Mouse (Mus musculus) layer of hippocampus, adult 9-11 months (tissue): ENCODE measurements around the gene Slc29a2.

Experiments
- DNase-seq: peaks from one replicate; pipeline ENCODE4 v3.0.0; 2022

The Slc29a2 gene

DNA sequence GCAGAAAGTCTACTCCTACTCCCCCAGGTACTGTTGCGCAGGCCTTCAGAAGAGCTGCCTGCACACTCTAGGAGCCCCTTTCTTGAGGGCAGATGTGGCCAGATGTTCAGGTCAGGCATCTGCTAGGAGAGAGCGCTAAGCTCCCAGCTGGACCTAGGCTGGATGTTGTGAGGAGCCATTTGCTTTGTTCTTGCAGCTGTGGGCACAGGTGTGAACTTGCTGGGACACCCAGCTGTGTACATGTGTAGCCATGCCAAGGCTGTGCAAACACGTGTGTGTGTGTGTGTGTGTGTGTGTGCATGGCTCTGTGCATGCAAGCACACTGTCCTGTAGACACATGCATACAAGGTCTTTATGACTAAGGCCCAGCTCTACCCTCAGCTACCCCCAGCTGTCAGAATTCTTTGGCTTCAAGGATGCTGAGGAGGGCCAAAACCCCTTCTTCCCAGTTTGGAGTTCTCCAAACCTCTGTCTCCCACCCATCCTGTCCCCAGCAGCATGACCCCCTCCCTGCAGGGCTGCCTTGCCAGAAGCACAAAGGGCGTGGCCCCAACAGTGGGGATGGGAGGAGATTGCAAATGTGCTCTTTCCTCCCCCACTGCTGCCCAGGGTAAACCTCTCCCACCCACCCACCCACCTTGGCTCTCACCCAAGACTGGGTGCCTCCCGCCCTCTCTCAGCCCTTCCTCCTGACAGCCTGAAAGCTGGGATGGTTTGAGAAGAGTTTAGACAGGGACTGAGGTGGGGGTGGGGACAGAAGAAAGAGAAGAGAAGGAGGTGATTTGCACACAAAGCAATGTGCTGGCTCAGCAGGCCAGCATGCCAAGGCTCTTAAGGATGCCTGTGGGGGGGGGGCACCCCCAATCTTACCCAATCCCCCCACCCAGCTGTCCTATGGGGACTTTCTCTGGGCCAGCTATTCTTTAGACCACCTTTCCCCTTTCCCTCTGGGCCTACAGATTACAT, 37.0 kb downstream of the Slc29a2 start:
- DNase-seq, result no peak

DNA sequence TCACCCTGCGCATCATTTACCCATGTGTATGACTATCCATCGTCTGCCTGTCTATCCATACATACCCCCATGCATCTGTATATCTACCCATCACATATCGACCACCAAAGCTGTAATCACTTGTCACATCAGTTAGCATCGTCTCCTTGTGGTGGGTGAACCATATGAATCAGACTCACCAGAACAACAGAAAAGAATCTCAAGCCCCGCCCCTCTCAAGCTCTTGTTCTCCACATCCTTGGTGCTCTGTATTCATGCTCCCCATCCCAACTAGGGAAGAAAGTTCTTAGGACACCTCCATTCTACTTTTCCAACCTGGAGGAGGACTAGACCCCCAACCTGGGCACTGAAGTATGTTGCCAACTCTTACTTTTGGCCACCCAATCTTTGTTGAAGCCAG, 38.4 kb downstream of the Slc29a2 start:
- no peak for DNase-seq

DNA sequence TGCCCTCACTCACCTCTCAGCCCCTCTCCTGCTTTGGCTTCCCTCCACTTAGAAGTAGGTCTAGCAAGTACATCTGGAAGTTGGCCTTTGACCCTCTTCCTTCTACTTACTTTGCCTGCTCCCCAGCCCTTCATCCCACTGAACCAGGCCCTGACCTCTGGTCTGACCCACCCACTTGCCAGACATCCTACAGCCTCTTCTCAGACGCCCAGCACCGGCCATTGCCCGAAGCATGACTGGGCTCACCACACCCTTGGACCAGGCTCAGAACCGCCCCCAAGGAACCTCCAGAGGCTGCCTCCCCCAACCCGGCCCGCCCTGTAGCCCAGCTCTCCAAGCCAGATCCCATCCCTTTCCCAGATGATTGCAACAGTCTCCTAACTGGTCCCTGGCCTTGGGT, 38.8 kb downstream of the Slc29a2 start:
- no peak for DNase-seq

DNA sequence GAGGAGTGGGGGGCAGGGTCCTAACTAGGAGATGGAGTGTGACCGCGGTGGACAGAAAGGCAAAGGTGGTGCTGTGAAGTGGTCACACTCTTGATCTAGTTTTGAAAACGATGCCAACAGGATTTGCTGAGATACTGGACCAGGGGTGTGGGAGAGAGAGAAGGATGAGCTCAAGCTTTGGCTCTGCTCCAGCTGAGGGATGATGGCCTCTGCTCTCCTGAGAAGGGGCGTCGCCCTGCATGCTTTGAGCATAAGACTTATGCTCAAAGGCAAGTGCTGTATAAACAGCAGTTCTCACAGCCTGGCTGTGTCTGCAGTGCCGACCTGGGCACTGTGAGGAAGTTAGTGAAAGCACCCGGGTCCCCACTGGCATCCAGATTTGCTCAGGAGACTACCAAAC, 41.4 kb downstream of the Slc29a2 start:
- no peak for DNase-seq

DNA sequence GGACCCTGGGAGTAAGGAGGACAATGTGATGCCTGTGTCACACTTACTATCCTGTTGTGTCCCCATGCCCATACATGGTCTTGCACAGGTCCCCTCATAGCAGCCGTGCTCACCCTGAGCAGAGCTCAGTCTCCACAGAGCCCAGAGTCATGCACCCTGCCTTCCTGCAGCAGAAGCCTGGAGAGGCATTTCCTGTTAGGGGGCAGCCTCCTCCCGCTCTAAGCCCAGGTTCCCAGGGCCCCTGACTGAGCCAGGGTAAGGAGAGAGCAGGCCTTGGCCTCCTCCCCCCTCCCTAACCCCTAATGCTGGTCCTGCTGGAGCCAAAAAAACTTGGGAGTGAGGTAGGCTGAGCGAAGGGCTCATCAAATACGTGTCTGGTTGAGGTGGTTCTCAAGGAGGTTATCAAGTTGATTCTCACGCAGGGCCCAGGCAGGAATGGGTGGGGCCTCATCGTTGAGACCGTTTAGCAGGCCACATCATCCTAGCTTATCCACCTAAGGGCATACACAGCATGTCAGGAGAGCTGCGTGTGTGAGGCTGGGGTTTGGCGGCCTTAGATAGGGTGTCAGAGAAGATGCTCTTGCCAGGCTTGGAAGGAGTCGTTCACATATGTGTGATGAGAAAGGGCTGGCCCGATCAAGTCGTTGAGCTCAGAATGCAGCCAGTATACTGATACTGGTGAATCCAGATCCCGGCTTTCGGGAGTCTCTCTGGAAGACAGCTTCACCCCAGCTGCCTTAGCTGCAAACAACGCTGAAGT, 43.6 kb downstream of the Slc29a2 start:
- DNase-seq, result no peak

DNA sequence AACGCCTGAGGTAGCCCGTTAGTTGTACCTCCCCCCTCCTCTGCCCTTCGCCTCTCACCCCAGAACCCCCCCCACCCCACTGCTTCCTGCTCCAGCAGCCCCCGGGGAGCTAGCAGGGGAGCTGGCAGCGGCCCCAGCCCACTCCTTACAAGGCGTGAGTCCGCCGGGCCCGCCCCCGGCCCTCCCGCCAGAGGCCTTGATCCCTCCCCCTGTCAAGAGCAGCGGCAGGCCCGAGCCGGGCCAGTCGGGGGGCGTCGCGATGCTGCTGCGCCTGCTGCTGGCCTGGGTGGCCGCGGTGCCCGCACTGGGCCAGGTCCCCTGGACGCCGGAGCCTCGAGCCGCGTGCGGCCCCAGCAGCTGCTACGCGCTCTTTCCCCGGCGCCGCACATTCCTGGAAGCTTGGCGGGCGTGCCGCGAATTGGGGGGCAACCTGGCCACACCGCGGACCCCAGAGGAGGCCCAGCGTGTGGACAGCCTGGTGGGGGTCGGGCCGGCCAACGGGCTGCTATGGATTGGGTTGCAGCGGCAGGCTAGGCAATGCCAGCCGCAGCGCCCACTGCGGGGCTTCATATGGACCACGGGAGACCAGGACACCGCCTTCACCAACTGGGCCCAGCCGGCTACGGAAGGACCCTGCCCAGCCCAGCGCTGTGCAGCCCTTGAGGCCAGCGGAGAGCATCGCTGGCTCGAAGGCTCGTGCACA, 44.4 kb downstream of the Slc29a2 start, which contains the start of gene Cd248:
Gene Cd248, plus strand, starts transcription at position 212 of the 703 bp plus-strand sequence.
- DNase-seq, result no peak

DNA sequence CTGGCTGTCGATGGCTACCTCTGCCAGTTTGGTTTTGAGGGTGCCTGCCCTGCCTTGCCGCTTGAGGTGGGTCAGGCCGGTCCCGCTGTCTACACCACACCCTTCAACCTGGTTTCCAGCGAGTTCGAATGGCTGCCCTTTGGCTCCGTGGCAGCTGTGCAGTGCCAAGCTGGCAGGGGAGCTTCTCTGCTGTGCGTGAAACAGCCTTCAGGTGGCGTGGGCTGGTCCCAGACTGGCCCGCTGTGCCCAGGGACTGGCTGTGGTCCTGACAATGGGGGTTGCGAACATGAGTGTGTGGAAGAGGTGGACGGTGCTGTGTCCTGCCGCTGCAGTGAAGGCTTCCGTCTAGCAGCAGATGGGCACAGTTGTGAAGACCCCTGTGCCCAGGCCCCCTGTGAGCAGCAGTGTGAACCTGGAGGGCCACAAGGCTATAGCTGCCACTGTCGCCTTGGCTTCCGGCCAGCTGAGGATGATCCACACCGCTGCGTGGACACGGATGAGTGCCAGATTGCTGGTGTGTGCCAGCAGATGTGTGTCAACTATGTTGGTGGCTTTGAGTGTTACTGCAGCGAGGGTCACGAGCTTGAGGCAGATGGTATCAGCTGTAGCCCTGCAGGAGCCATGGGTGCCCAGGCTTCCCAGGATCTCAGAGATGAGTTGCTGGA, 45.0 kb downstream of the Slc29a2 start:
- DNase-seq, result no peak

DNA sequence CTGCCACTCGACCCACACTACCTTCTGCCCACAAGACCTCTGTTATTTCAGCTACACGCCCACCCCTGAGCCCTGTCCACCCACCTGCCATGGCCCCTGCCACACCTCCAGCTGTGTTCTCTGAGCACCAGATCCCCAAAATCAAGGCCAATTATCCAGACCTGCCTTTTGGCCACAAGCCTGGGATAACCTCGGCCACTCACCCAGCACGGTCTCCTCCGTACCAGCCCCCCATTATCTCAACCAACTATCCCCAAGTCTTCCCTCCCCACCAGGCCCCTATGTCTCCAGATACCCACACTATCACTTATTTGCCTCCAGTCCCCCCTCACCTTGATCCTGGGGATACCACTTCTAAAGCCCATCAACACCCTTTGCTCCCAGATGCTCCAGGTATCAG, 45.8 kb downstream of the Slc29a2 start:
- DNase-seq, result no peak

DNA sequence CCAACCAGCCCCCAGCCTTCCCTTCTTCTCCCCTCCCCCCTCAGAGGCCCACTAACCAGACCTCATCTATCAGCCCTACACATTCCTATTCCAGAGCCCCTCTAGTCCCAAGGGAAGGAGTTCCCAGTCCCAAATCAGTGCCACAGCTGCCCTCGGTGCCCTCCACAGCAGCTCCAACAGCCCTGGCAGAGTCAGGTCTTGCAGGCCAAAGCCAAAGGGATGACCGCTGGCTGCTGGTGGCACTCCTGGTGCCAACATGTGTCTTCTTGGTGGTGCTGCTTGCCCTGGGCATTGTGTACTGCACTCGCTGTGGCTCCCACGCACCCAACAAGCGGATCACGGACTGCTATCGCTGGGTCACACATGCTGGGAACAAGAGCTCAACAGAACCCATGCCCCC, 46.3 kb downstream of the Slc29a2 start:
- DNase-seq, result no peak

DNA sequence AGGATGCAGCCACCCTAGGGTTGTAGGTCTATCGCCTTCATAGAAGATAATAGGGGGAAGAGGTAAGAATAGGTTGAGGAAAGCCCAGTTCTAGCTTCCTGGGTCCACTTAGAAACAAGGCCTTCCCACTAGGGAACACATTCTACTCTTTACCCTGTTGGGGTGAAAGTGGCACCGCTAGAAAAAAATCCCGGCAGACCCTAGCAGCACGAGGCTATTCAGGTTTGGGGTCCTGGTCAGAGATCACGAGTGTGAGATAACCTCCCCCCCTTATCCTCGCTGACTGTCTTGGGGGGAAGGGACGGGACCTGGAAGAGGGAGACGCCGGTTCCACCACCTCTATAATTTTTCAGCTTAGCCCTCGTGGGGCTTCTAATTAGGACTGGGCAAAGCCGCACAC, 47.4 kb downstream of the Slc29a2 start:
- no peak for DNase-seq

DNA sequence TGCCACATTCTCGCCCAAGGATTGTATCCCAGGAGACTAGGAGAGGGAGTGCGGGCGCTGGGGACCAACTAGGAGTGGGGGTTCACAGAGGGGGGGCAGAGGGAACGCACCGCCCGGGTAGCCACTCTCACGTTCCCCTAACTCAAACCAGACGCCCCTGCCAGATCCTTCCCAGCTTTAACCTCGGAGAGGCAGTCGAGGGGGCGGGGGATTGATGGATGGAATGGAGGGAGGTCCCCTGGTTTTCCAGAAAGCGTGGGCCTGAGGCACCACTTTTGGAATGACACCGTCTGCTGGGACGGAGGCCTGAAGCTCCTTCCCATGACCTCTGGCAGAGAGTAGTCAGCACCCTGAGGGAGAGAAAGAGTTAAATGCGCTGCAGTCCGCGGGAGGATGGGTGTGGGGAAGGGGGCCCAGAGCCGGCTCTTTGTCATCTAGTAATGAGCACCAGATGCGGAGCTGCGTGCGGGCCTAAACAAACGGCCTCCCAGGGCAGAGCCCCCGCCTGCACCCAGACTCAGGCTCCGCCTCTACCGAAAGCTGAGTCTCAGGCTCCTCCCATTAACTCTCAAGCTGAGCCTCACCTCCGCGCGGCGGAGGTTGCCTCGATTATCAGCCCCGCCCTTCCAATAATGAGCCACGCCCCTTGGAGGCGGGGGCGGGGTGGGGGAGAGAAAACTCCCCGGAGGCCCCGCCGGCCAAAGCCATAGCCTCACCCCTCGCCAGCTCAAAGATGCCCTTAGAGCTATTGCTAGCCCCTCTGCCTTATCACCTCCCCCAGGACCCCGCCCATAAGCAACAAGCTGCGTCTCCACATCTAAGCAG, 48.1 kb downstream of the Slc29a2 start:
- DNase-seq, result no peak

DNA sequence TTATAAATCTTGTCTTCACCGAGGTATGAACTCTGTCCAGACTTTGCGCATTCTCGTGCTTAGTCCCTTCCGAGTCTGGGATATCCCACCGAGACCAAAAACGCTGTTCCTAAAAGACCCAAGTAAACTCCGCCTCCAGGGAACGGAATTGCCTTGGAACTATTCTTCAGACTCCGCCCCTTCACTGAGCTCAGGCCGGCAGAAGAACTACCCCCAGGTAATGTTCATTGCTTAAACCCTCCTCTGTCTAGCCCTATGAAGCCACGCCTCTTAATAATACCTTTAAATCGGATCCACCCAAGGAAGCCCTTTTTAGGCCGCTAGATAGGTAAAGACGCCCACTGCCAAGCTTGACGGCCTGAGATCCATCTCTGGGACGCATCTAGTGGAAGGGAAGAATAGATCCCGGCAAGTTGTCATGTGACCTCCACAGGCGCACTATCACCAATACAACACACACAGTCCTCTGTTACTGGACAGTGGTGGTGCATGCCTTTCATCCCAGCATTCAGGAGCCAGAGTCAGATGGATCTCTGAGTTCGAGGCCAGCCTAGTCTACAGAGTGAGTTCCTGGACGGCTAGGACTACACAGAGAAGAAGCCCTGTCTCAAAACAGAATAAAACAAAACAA, 48.8 kb downstream of the Slc29a2 start:
- DNase-seq, result no peak

DNA sequence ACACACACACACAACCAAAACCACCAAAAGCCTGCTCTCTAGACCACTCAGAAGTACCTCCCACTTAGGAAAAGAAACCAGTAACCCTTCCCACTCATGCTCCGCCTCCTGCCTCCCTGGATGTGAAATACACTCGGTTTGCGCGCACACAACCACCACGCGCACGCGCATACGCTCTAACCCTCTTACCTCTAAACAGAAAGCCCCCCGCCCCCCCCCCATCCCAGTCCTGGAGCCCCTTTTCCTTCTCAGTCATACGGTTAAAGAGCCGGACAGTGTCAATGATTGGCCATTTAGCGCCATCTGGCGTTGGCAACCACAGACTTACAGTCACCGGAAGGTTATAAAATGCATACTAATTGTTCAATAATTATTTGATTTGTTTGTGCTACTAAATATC, 49.4 kb downstream of the Slc29a2 start:
- DNase-seq, result no peak

DNA sequence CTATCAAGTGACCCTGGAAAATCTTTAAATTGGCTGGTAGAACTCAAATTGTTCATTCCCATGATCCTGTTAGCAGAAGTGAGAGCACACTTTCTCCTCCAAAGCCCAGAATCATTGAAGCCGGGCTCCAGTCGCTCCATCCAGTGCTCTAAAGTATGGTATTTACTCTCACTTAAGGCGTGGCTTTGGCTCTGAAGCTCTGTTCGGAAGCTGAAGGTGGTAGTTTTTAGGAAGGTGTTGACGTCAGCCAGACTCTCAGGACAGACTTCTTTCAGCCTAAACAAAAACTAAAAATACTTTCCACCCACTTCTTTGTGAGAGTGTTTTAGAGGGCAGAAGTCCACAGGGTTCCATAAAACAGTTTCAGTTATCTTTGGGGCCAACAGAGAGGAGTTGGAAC, 49.9 kb downstream of the Slc29a2 start:
- no peak for DNase-seq

DNA sequence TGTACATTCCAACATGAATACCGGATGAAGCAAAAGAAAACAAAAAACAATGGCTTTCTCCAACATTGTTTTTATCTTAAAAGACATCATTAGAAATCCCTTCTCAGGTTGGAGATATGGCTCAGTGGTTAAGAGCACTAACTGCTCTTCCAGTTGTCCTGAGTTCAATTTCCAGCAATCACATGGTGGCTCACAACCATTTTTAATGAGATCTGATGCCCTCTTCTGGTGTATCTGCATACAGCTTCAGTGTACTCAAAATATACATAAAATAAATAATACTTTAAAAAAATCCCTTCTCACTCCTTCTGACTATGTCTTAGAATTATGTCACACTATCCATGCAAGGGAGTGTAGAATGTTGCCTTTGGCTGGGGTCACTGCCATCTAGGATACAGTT, 55.6 kb downstream of the Slc29a2 start:
- no peak for DNase-seq
